Mouse (Mus musculus) lung, postnatal 0 days (tissue): ENCODE results near the gene Aqr. TPM values are rescaled to one million over a fixed set of nuclear protein-coding genes. Genes with fewer than 3 reads are reported as not detected.
A peak's percentile ranks its signal among the peaks of the same experiment; 100 is the strongest.
"Not testable (repeated sequence)": the region's sequence is repeated elsewhere in the genome, so short reads cannot be mapped to it uniquely, and the experiment has no call there.

Source experiments
- ATAC-seq: fragments of 200-750 bp; cut with Nextera tagmentation; 2 replicates; pipeline ENCODE4 v1.8.0; 2017; ENCODE audit warnings: moderate library complexity
- DNase-seq: peaks from one replicate; pipeline ENCODE4 v3.0.0-alpha.2; 2016; ENCODE audit warnings: low spot score
- H3K27ac ChIP-seq: fragments of 300-500 bp; sonication (generic); 2 replicates; pipeline ENCODE4 v1.5.1; 2014; ENCODE audit warnings: antibody characterized with exemption, mild to moderate bottlenecking, low read length, mixed read lengths
- H3K27me3 ChIP-seq: fragments of 300-500 bp; sonication (generic); replicated peaks from 2 replicates; pipeline ENCODE4 v1.6.1; 2014; ENCODE audit warnings: low read length, mixed read lengths; ENCODE audit not compliant: insufficient read depth
- H3K36me3 ChIP-seq: fragments of 300-500 bp; sonication (generic); 2 replicates; pipeline ENCODE4 v1.6.1; 2014; ENCODE audit warnings: low read length, mixed read lengths; ENCODE audit not compliant: insufficient read depth
- H3K4me1 ChIP-seq: fragments of 300-500 bp; sonication (generic); 2 replicates; pipeline ENCODE4 v1.6.1; 2014; ENCODE audit warnings: antibody characterized with exemption, low read depth, low read length, mixed read lengths; ENCODE audit not compliant: insufficient read depth
- H3K4me2 ChIP-seq: fragments of 300-500 bp; sonication (generic); replicated peaks from 2 replicates; pipeline ENCODE4 v1.6.1; 2014; ENCODE audit warnings: low read depth, mild to moderate bottlenecking, low read length, moderate library complexity, mixed read lengths
- H3K4me3 ChIP-seq: fragments of 300-500 bp; sonication (generic); 2 replicates; pipeline ENCODE4 v1.5.1; 2014; ENCODE audit warnings: low read depth, low read length
- H3K9ac ChIP-seq: fragments of 300-500 bp; sonication (generic); replicated peaks from 2 replicates; pipeline ENCODE4 v1.6.1; 2014; ENCODE audit warnings: low read depth, mild to moderate bottlenecking
- H3K9me3 ChIP-seq: fragments of 300-500 bp; sonication (generic); 2 replicates; pipeline ENCODE4 v1.6.1; 2016; ENCODE audit warnings: low read length, mixed read lengths
- CTCF ChIP-seq: IDR thresholded peaks from 2 replicates; pipeline ENCODE4 v1.5.1; 2016; ENCODE audit warnings: antibody characterized with exemption, mild to moderate bottlenecking
- EP300 ChIP-seq: IDR thresholded peaks from 2 replicates; pipeline ENCODE4 v1.6.1; 2016; ENCODE audit warnings: antibody characterized with exemption, mild to moderate bottlenecking, control low read depth
- WGBS: fragments of 180-500 bp; shearing (Covaris S2); extraction: QIAGEN DNeasy Blood & Tissue Kit; methylation state at CpG from one replicate; pipeline ENCODE4 v1.1.7; 2014; 5-methylcytosine and 5-hydroxymethylcytosine counted together
- polyA plus RNA-seq: library from polyadenylated mRNA; unstranded; fragments of >200 nt; fragmentation: Nextera tagmentation; extraction: Ambion mirVana; gene quantifications from 2 replicates; pipeline ENCODE4 v1.2.1, GENCODE M21; 2015

Aqr gene
- polyA plus RNA-seq, result 23.3 and 31.0 TPM in 2 replicates

- not testable (repeated sequence) for H3K4me2 ChIP-seq, H3K27me3 ChIP-seq, H3K9ac ChIP-seq, H3K9me3 ChIP-seq, DNase-seq, ATAC-seq, H3K27ac ChIP-seq, H3K36me3 ChIP-seq, H3K4me1 ChIP-seq, H3K4me3 ChIP-seq
- 20% methylated on average over 1 of the region's 6 CpGs for WGBS
These were observed at the start of gene Aqr for GRCm38 (mm10) chr2:114186924-114187323. Gene Aqr, minus strand, starts transcription at chr2:114187024.

- 72% methylated on average over 1 of the region's 1 CpGs for WGBS
These were observed 49.7 kb upstream of the Aqr start for GRCm38 (mm10) chr2:114236566-114236965.

GRCm38 (mm10) chr2:114235584-114235983 lies 48.8 kb upstream of the Aqr start:
- Histone ChIP-seq H3K9me3 (no peaks in the 10 kb centered on the region), H3K27me3 (no peaks in the 10 kb centered on the region), H3K4me2 (no peak overlapping the region), H3K27ac (no peak overlapping the region), H3K4me3 (no peak overlapping the region), H3K4me1 (no peaks in the 10 kb centered on the region), H3K9ac (no peak overlapping the region), H3K36me3 (no peaks in the 10 kb centered on the region)
- TF ChIP-seq CTCF (no peak), EP300 (no peak)
- no peak for ATAC-seq
- 76% methylated on average over 3 of the region's 3 CpGs for WGBS
- no peak for DNase-seq

More at GRCm38 (mm10) chr2:114236566-114236965, 49.7 kb upstream of the Aqr start:
- no peaks in the 10 kb centered on the region for H3K9me3 ChIP-seq
- no peak overlapping the region for H3K27ac ChIP-seq
- no peak overlapping the region for H3K4me3 ChIP-seq
- no peaks in the 10 kb centered on the region for H3K4me1 ChIP-seq
- no peak overlapping the region for H3K9ac ChIP-seq
- TF ChIP-seq EP300, result no peak
- no peak for TF ChIP-seq CTCF
- no peak overlapping the region for H3K4me2 ChIP-seq
- H3K36me3 ChIP-seq, result no peaks in the 10 kb centered on the region
- DNase-seq (no peak), ATAC-seq (no peak)
- no peaks in the 10 kb centered on the region for H3K27me3 ChIP-seq

- Histone ChIP-seq H3K4me1 (no peaks in the 10 kb centered on the region), H3K9ac (no peak overlapping the region), H3K27me3 (no peaks in the 10 kb centered on the region), H3K27ac (no peak overlapping the region), H3K4me2 (no peak overlapping the region), H3K4me3 (no peak overlapping the region), H3K9me3 (no peaks in the 10 kb centered on the region), H3K36me3 (no peaks in the 10 kb centered on the region)
- DNase-seq (no peak), ATAC-seq (no peak)
- no peak for TF ChIP-seq EP300
- TF ChIP-seq CTCF, result no peak
- WGBS, result 56% methylated on average over 2 of the region's 2 CpGs
These were observed 44.4 kb upstream of the Aqr start for GRCm38 (mm10) chr2:114231248-114231647.

- Histone ChIP-seq H3K9ac (no peak overlapping the region), H3K27me3 (no peaks in the 10 kb centered on the region), H3K27ac (no peak overlapping the region), H3K9me3 (no peaks in the 10 kb centered on the region), H3K36me3 (no peaks in the 10 kb centered on the region), H3K4me2 (no peak overlapping the region), H3K4me3 (no peak overlapping the region), H3K4me1 (no peaks in the 10 kb centered on the region)
- ATAC-seq (no peak), DNase-seq (no peak)
- 80% methylated on average over 2 of the region's 2 CpGs for WGBS
- TF ChIP-seq CTCF (no peak), EP300 (no peak)
These were observed 41.8 kb upstream of the Aqr start for GRCm38 (mm10) chr2:114228672-114229071.

- Histone ChIP-seq H3K9me3 (no peaks in the 10 kb centered on the region), H3K4me3 (no peak overlapping the region), H3K36me3 (no peaks in the 10 kb centered on the region), H3K27ac (no peak overlapping the region), H3K27me3 (no peaks in the 10 kb centered on the region), H3K4me2 (no peak overlapping the region), H3K9ac (no peak overlapping the region), H3K4me1 (no peaks in the 10 kb centered on the region)
- TF ChIP-seq EP300 (no peak), CTCF (no peak)
- DNase-seq, result no peak
- no peak for ATAC-seq
- WGBS, result 65% methylated on average over 6 of the region's 6 CpGs
These were observed 18.2 kb upstream of the Aqr start for GRCm38 (mm10) chr2:114205036-114205435.

- Histone ChIP-seq H3K27me3 (no peaks in the 10 kb centered on the region), H3K9ac (peak overlapping the region; percentile 90), H3K9me3 (no peaks in the 10 kb centered on the region), H3K4me2 (peak overlapping the region; percentile 76), H3K27ac (no peak overlapping the region), H3K36me3 (no peaks in the 10 kb centered on the region), H3K4me3 (peak overlapping the region; percentile 81), H3K4me1 (no peaks in the 10 kb centered on the region)
- TF ChIP-seq CTCF (no peak), EP300 (no peak)
- DNase-seq (no peak), ATAC-seq (no peak)
- 29% methylated on average over 4 of the region's 4 CpGs for WGBS
These were observed 14.8 kb upstream of the Aqr start for GRCm38 (mm10) chr2:114201574-114201973.
